Mouse (Mus musculus) thymus, adult 2 months (tissue): ENCODE data around the gene Lyz2. TPM values are rescaled to one million over a fixed set of nuclear protein-coding genes. Genes with fewer than 3 reads are reported as not detected.

Experiments used
- DNase-seq: peaks from one replicate; pipeline ENCODE4 v3.0.0; 2021
- H3K27ac ChIP-seq: fragments of 200-500 bp; 2 replicates; pipeline ENCODE4 v1.5.1; 2012; ENCODE audit warnings: low read length, control low read depth; ENCODE audit not compliant: control insufficient read depth, insufficient read depth
- H3K27me3 ChIP-seq: fragments of 200-500 bp; 2 replicates; pipeline ENCODE4 v1.6.1; 2012; ENCODE audit warnings: mild to moderate bottlenecking, low read length, moderate library complexity, mixed read lengths; ENCODE audit not compliant: control insufficient read depth, insufficient read depth
- H3K36me3 ChIP-seq: fragments of 200-500 bp; 2 replicates; pipeline ENCODE4 v1.6.1; 2012; ENCODE audit warnings: mild to moderate bottlenecking, low read length, moderate library complexity; ENCODE audit not compliant: control insufficient read depth, insufficient read depth
- H3K4me1 ChIP-seq: fragments of 200-500 bp; replicated peaks from 2 replicates; pipeline ENCODE4 v1.6.1; 2012; ENCODE audit warnings: low read length; ENCODE audit not compliant: control insufficient read depth, insufficient read depth
- H3K4me3 ChIP-seq: fragments of 200-500 bp; 2 replicates; pipeline ENCODE4 v1.5.1; 2012; ENCODE audit warnings: mild to moderate bottlenecking, low read length, control low read depth, moderate library complexity; ENCODE audit not compliant: control insufficient read depth, insufficient read depth
- CTCF ChIP-seq: fragments of 200-500 bp; IDR thresholded peaks from 2 replicates; pipeline ENCODE4 v1.5.1; 2012; ENCODE audit warnings: mild to moderate bottlenecking, control low read depth, low read length, moderate library complexity, borderline replicate concordance; ENCODE audit not compliant: control insufficient read depth, poor library complexity, insufficient read depth; ENCODE audit errors: extremely low read depth
- POLR2A ChIP-seq: fragments of 200-500 bp; IDR thresholded peaks from 2 replicates; pipeline ENCODE4 v1.6.1; 2012; ENCODE audit warnings: mild to moderate bottlenecking, low read length, control low read depth, moderate library complexity; ENCODE audit not compliant: control insufficient read depth, poor library complexity, insufficient read depth; ENCODE audit errors: extremely low read depth
- WGBS: fragments of 180-500 bp; shearing (Covaris S2); methylation state at CpG from one replicate; pipeline ENCODE4 v1.1.7; 2018; 5-methylcytosine and 5-hydroxymethylcytosine counted together
- polyA plus RNA-seq: library from polyadenylated mRNA; depleted of rRNA; stranded (reverse); fragments of >200 nt; gene quantifications from 2 replicates; pipeline ENCODE4 v1.2.3, GENCODE M21; 2012; rRNA removed

Lyz2 gene
- polyA plus RNA-seq, 1 experiment, result 482 TPM

DNA sequence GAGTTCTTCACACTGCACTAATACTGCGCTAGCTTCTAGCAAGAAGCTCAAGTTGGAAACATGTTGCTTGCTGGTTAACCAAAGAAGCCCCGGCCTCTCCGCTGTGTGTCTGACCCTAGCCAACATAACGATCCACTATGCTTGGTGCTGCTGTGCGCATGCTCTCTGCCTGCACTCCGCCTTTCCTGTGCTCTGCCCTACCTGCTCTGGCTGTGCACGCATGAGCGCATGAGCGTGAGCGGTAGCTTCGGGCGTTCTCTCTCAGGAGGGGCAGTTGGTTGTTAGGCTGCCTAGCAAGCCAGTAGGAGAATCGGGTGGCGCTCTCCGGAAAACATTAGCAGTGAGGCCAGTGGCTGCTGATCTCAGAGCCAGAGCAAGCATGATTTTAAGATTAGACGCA is 52.3 kb downstream of the Lyz2 start:
- 84% methylated on average over 16 of the region's 16 CpGs for WGBS
- DNase-seq, result no peak
- no peaks in the 10 kb centered on the region for H3K27me3 ChIP-seq
- no peak overlapping the region for H3K27ac ChIP-seq
- H3K4me3 ChIP-seq, result no peak overlapping the region
- TF ChIP-seq CTCF (no peak), POLR2A (no peak)
- H3K4me1 ChIP-seq, result no peaks in the 10 kb centered on the region
- no peaks in the 10 kb centered on the region for H3K36me3 ChIP-seq

Other genes starting within 250 kb of the Lyz2 start
- gene Lrrc10, start 237.0 kb downstream of the Lyz2 start, polyA plus RNA-seq, result 0.47 and 15.3 TPM in 2 replicates
- 130 and 139 TPM in 2 replicates for gene Cct2, start 218.5 kb downstream of the Lyz2 start, polyA plus RNA-seq
- gene Frs2, start 133.8 kb downstream of the Lyz2 start, polyA plus RNA-seq, result 19.8 and 21.1 TPM in 2 replicates
- 41.6 and 43.3 TPM in 2 replicates for gene Yeats4, start 57.8 kb downstream of the Lyz2 start, polyA plus RNA-seq
- not detected in 2 replicates for gene 9530003J23Rik, start 43.6 kb downstream of the Lyz2 start, polyA plus RNA-seq
- gene Lyz1, start 10.5 kb upstream of the Lyz2 start, polyA plus RNA-seq, result 12.7 and 18.6 TPM in 2 replicates
- gene Cpsf6, start 97.7 kb upstream of the Lyz2 start, polyA plus RNA-seq, result 171 and 218 TPM in 2 replicates